Mouse (Mus musculus): Measurements from ENCODE around the gene Mtmr12.

- no peak for TF ChIP-seq CTCF (IDR thresholded peaks at IDR 0.05; ENCODE audit: borderline replicate concordance, extremely low read depth, insufficient read depth, insufficient read length)
- no peak for TF ChIP-seq POLR2A (IDR thresholded peaks at IDR 0.05; ENCODE audit: borderline replicate concordance, extremely low read depth, insufficient read depth, insufficient read length, poor library complexity, severe bottlenecking)
Observed at GRCm38 (mm10) chr15:12308539-12308938, 103.7 kb downstream of the Mtmr12 start.
